In the genomic region with DNA sequence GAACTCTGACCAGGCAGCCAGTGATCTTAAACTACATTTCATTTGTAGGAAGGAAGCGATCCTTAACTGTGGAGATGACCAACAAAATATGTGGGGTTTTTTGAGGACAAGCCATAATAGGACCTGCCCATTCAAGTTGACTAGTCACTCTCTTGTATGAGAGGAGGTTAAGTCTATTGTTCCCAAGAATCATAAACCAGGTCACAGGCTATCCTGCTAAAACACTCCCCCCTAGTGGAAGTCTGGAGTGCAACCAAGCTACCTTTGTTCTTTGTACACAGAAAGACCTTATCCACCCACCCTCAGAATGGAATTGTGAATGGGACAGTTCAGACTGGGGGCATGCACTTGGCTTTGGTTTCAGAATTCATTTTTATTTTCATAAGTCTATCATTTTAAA, we compare ENCODE assay signal across 8 mouse cellular contexts. TPM values are rescaled to one million over a fixed set of nuclear protein-coding genes. Genes with fewer than 3 reads are reported as not detected.
DNase-seq lines count a peak whose midpoint lies in the region; ATAC-seq and TF ChIP-seq lines count a peak whose summit lies in the region.

No protein-coding gene starts in this region.

- TF ChIP-seq CTCF in thymus, adult 2 months (IDR thresholded peaks at IDR 0.05; ENCODE audit: borderline replicate concordance, control insufficient read depth, extremely low read depth, insufficient read depth, low read length, poor library complexity): no peak

- ATAC-seq in forebrain, embryonic 13.5 days: peak; percentile 36; the same call in 1 of the 2 replicates
- ATAC-seq in kidney, embryonic 15.5 days (replicated peaks; ENCODE audit: low FRiP score): no peak

- H3K4me3 ChIP-seq in forebrain, embryonic 13.5 days: no peak overlapping the region
- no peak overlapping the region for H3K4me3 ChIP-seq in forebrain, embryonic 10.5 days
- H3K4me3 ChIP-seq in thymus, adult 2 months (ENCODE audit: control insufficient read depth, insufficient read depth, low read length): no peak overlapping the region
- no peak overlapping the region for H3K4me3 ChIP-seq in kidney, embryonic 15.5 days (replicated peaks)

- no peak overlapping the region for H3K4me2 ChIP-seq in forebrain, embryonic 13.5 days
- H3K4me2 ChIP-seq in kidney, embryonic 15.5 days: no peak overlapping the region

- H3K9ac ChIP-seq in forebrain, embryonic 13.5 days: no peak overlapping the region
- no peak overlapping the region for H3K9ac ChIP-seq in kidney, embryonic 15.5 days

- no peak overlapping the region for H3K27ac ChIP-seq in forebrain, embryonic 13.5 days
- H3K27ac ChIP-seq in forebrain, embryonic 10.5 days: no peak overlapping the region
- H3K27ac ChIP-seq in thymus, adult 2 months (ENCODE audit: control insufficient read depth, insufficient read depth, low read length): no peak overlapping the region
- H3K27ac ChIP-seq in kidney, embryonic 15.5 days: 0 out of 2 replicates have a peak overlapping the region, but pooled peaks have one; percentile 82

- 68% methylated on average over 1 of the region's 1 CpGs for whole genome bisulfite sequencing in forebrain, embryonic 13.5 days
- 73% methylated on average over 1 of the region's 1 CpGs for WGBS in forebrain, embryonic 10.5 days
- 97% methylated on average over 1 of the region's 1 CpGs for WGBS in thymus, adult 2 months
- WGBS in kidney, embryonic 15.5 days: 77% methylated on average over 1 of the region's 1 CpGs

- no peaks in the 10 kb centered on the region for H3K36me3 ChIP-seq in forebrain, embryonic 13.5 days (ENCODE audit: poor library complexity, severe bottlenecking)
- peaks cover 25% of the 10 kb centered on the region for H3K36me3 ChIP-seq in forebrain, embryonic 10.5 days (replicated peaks)
- H3K36me3 ChIP-seq in thymus, adult 2 months (ENCODE audit: control insufficient read depth, insufficient read depth, low read length): peaks cover 15% of the 10 kb centered on the region
- peaks cover 32% of the 10 kb centered on the region for H3K36me3 ChIP-seq in kidney, embryonic 15.5 days

- peaks cover 4% of the 10 kb centered on the region; the same call in 1 of the 2 replicates for H3K4me1 ChIP-seq in forebrain, embryonic 13.5 days
- peaks cover 18% of the 10 kb centered on the region for H3K4me1 ChIP-seq in forebrain, embryonic 10.5 days
- no peaks in the 10 kb centered on the region; the same call in 1 of the 2 replicates for H3K4me1 ChIP-seq in thymus, adult 2 months (replicated peaks; ENCODE audit: control insufficient read depth, insufficient read depth, low read length)
- peaks cover 43% of the 10 kb centered on the region for H3K4me1 ChIP-seq in kidney, embryonic 15.5 days

- no peak for TF ChIP-seq POLR2A in thymus, adult 2 months (IDR thresholded peaks at IDR 0.05; ENCODE audit: control insufficient read depth, extremely low read depth, insufficient read depth, low read length, poor library complexity)

- no peaks in the 10 kb centered on the region for H3K9me3 ChIP-seq in forebrain, embryonic 13.5 days (replicated peaks)
- no peaks in the 10 kb centered on the region for H3K9me3 ChIP-seq in forebrain, embryonic 10.5 days
- H3K9me3 ChIP-seq in kidney, embryonic 15.5 days (replicated peaks): no peaks in the 10 kb centered on the region

- no peaks in the 10 kb centered on the region for H3K27me3 ChIP-seq in forebrain, embryonic 13.5 days
- H3K27me3 ChIP-seq in forebrain, embryonic 10.5 days (ENCODE audit: poor library complexity, severe bottlenecking): no peaks in the 10 kb centered on the region
- no peaks in the 10 kb centered on the region for H3K27me3 ChIP-seq in thymus, adult 2 months (ENCODE audit: control insufficient read depth, insufficient read depth, low read length)
- H3K27me3 ChIP-seq in kidney, embryonic 15.5 days: no peaks in the 10 kb centered on the region

- DNase-seq in forebrain, embryonic 10.5 days (ENCODE audit: extremely low spot score, low spot score): no peak
- DNase-seq in thymus, adult 2 months: peak; percentile 64
- DNase-seq in thymus, adult 18-20 months: no peak
- DNase-seq in thymus, postnatal 36 days: peak; percentile 36 to 46
- DNase-seq in testis, postnatal 14 days (ENCODE audit: low spot score): no peak
- DNase-seq in cerebellum, postnatal 36 days: no peak

RNA-seq across cellular contexts. Expression of a gene that starts 49.7 kb away (rescaled TPM):
- polyA plus RNA-seq in forebrain, embryonic 13.5 days (2015; fragmentation: Nextera tagmentation; extraction: Ambion mirVana): 77.3 and 77.5 TPM in 2 replicates
- polyA plus RNA-seq in forebrain, embryonic 10.5 days (2016; fragmentation: Nextera tagmentation; extraction: Ambion mirVana): 117 and 126 TPM in 2 replicates
- 6.6 and 7.2 TPM in 2 replicates for polyA plus RNA-seq in thymus, adult 2 months (2012; rRNA removed)
- 129 and 142 TPM in 2 replicates for polyA plus RNA-seq in kidney, embryonic 15.5 days (2015; fragmentation: Nextera tagmentation; extraction: Ambion mirVana)

Comparison
In these comparisons a context has a peak if more than half of its experiments do, and no peak if none do; other contexts are left out.
1. DNase-seq: peak in thymus, adult 2 months (single experiment) and thymus, postnatal 36 days (2 of 2); none in forebrain, embryonic 10.5 days (single experiment), thymus, adult 18-20 months (0 of 2), testis, postnatal 14 days (single experiment) and cerebellum, postnatal 36 days (0 of 2).